Mouse (Mus musculus) liver, embryonic 16.5 days (tissue): ENCODE measurements around the gene Ehmt2. TPM values are rescaled to one million over a fixed set of nuclear protein-coding genes. Genes with fewer than 3 reads are reported as not detected.
"Not testable (repeated sequence)": the region's sequence is repeated elsewhere in the genome, so short reads cannot be mapped to it uniquely, and the experiment has no call there.

ENCODE experiments used
- ATAC-seq: fragments of 200-750 bp; cut with Nextera tagmentation; 2 replicates; pipeline ENCODE4 v1.8.0; 2017; ENCODE audit warnings: low read depth, mild to moderate bottlenecking, moderate number of reproducible peaks, moderate library complexity
- H3K27ac ChIP-seq: fragments of 300-500 bp; sonication (generic); 2 replicates; pipeline ENCODE4 v1.5.1; 2014; ENCODE audit warnings: mild to moderate bottlenecking, low read length
- H3K27me3 ChIP-seq: fragments of 300-500 bp; sonication (generic); 2 replicates; pipeline ENCODE4 v1.6.1; 2014; ENCODE audit warnings: low read depth, low read length, mixed read lengths; ENCODE audit not compliant: control insufficient read depth, insufficient read depth
- H3K36me3 ChIP-seq: fragments of 300-500 bp; sonication (generic); 2 replicates; pipeline ENCODE4 v1.6.1; 2014; ENCODE audit warnings: mild to moderate bottlenecking; ENCODE audit not compliant: control insufficient read depth, insufficient read depth
- H3K4me1 ChIP-seq: fragments of 300-500 bp; sonication (generic); 2 replicates; pipeline ENCODE4 v1.6.1; 2014; ENCODE audit warnings: low read depth, low read length, mixed read lengths; ENCODE audit not compliant: control insufficient read depth
- H3K4me2 ChIP-seq: fragments of 300-500 bp; sonication (generic); 2 replicates; pipeline ENCODE4 v1.6.1; 2014; ENCODE audit warnings: low read depth, low read length, mixed read lengths
- H3K4me3 ChIP-seq: fragments of 300-500 bp; sonication (generic); 2 replicates; pipeline ENCODE4 v1.5.1; 2014; ENCODE audit warnings: low read depth, mild to moderate bottlenecking, low read length
- H3K9ac ChIP-seq: fragments of 300-500 bp; sonication (generic); 2 replicates; pipeline ENCODE4 v1.6.1; 2014; ENCODE audit warnings: low read depth, low read length
- H3K9me3 ChIP-seq: fragments of 300-500 bp; sonication (generic); replicated peaks from 2 replicates; pipeline ENCODE4 v1.6.1; 2016; ENCODE audit warnings: low read length; ENCODE audit not compliant: control insufficient read depth
- WGBS: fragments of 180-500 bp; shearing (Covaris S2); extraction: QIAGEN DNeasy Blood & Tissue Kit; methylation state at CpG from one replicate; pipeline ENCODE4 v1.1.7; 2014; ENCODE audit not compliant: insufficient replicate concordance; 5-methylcytosine and 5-hydroxymethylcytosine counted together
- microRNA-seq: library from miRNA; unstranded; fragments of <30 nt; microRNA quantifications from one replicate; pipeline ENCODE4, GENCODE M21; 2016
- polyA plus RNA-seq: library from polyadenylated mRNA; unstranded; fragments of >200 nt; fragmentation: Nextera tagmentation; extraction: Ambion mirVana; gene quantifications from 2 replicates; pipeline ENCODE4 v1.2.1, GENCODE M21; 2015

Gene Ehmt2
- polyA plus RNA-seq, 1 experiment from 2014 or later: 15.2 TPM

DNA sequence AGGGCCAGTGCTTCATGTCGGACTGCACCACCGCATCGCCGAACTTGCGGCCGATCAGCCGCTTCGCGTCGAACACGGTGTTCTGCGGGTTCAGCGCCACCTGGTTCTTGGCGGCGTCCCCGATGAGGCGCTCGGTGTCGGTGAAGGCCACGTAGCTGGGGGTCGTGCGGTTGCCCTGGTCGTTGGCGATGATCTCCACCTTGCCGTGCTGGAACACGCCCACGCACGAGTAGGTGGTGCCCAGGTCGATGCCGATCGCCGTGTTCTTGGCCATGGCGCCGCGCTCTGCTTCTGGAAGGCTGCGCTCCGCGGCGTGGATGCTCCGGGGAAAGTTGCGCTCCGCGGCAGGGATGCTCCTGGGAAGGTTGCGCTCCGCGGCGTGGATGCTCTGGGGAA is 60.5 kb downstream of the Ehmt2 start:
- H3K9ac ChIP-seq, ATAC-seq, H3K36me3 ChIP-seq, H3K27ac ChIP-seq, H3K9me3 ChIP-seq: not testable (repeated sequence)
- WGBS: 0% methylated on average over 13 of the region's 47 CpGs
- Histone ChIP-seq H3K27me3 (peaks cover 18% of the 10 kb centered on the region), H3K4me3 (peak overlapping the region; percentile 64), H3K4me2 (peak overlapping the region; percentile 89), H3K4me1 (peaks cover 12% of the 10 kb centered on the region)

GRCm38 (mm10) chr17:34959130-34959778 is 61.0 kb downstream of the Ehmt2 start, which contains the start of gene Hspa1b:
Gene Hspa1b, minus strand, starts transcription at chr17:34959238.
- Histone ChIP-seq H3K4me1 (peaks cover 12% of the 10 kb centered on the region), H3K27ac (peak within 1 kb of the TSS; percentile 83), H3K27me3 (peaks cover 18% of the 10 kb centered on the region), H3K9ac (peak within 1 kb of the TSS; percentile 67), H3K4me3 (peak within 1 kb of the TSS; percentile 64), H3K4me2 (peak within 1 kb of the TSS; percentile 89)
- ATAC-seq: peak; percentile 90
- not testable (repeated sequence) for H3K36me3 ChIP-seq, H3K9me3 ChIP-seq
- WGBS: 0% methylated on average over 29 of the region's 32 CpGs

DNA sequence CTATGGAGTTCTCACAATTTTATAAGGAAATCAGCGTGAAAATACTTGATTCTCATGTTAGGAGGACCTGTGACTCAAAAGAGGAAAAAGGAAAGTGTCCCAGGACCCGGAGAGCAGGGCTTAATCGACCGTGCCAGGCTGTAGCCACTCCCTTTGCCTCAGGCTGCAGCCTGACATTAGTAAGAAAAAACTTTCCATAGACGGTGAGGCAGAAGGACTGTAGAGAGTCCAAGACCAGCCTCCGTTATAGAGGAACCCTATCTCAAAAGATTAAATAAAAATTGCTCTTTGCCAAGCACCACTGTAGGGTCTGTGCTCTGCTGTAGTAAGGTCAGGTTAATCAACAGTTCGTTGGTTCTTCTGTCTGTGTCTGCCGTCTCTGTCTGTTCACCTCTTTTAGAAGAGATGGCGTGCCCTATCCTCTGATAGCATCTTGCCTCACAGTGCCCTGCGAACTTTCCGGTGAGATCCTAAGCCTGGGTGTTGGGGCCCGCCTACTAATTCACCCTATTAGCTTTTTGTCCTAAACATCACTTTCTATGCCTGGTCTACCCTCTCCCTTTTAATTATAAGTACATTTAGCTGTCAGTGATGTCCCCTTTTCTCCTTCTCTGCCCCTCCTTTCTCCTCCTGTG is 61.7 kb downstream of the Ehmt2 start:
- Histone ChIP-seq H3K27ac (peak overlapping the region; percentile 83), H3K9me3 (no peaks in the 10 kb centered on the region), H3K4me1 (peaks cover 12% of the 10 kb centered on the region), H3K36me3 (no peaks in the 10 kb centered on the region), H3K27me3 (peaks cover 18% of the 10 kb centered on the region), H3K4me3 (peak overlapping the region; percentile 64), H3K9ac (peak overlapping the region; percentile 67), H3K4me2 (peak overlapping the region; percentile 89)
- WGBS: 3% methylated on average over 12 of the region's 12 CpGs
- ATAC-seq: no peak

GRCm38 (mm10) chr17:34960702-34961493 is 62.6 kb downstream of the Ehmt2 start:
- Histone ChIP-seq H3K9ac (no peak overlapping the region), H3K27ac (no peak overlapping the region), H3K4me1 (peaks cover 12% of the 10 kb centered on the region), H3K4me2 (no peak overlapping the region), H3K4me3 (no peak overlapping the region), H3K9me3 (no peaks in the 10 kb centered on the region), H3K36me3 (no peaks in the 10 kb centered on the region), H3K27me3 (peaks cover 18% of the 10 kb centered on the region)
- no peak for ATAC-seq

- Histone ChIP-seq H3K4me3 (no peak overlapping the region), H3K4me2 (no peak overlapping the region), H3K9ac (no peak overlapping the region), H3K27me3 (peaks cover 15% of the 10 kb centered on the region), H3K9me3 (no peaks in the 10 kb centered on the region), H3K4me1 (peaks cover 12% of the 10 kb centered on the region), H3K36me3 (no peaks in the 10 kb centered on the region), H3K27ac (no peak overlapping the region)
- ATAC-seq: no peak
- WGBS: 18% methylated on average over 3 of the region's 3 CpGs
Observed at GRCm38 (mm10) chr17:34962125-34962524, 63.9 kb downstream of the Ehmt2 start.

- peaks cover 16% of the 10 kb centered on the region for H3K27me3 ChIP-seq
- H3K9me3 ChIP-seq: no peaks in the 10 kb centered on the region
Observed at GRCm38 (mm10) chr17:34962841-34963240, 64.6 kb downstream of the Ehmt2 start.

More at GRCm38 (mm10) chr17:34962841-34963240, 64.6 kb downstream of the Ehmt2 start:
- Histone ChIP-seq H3K4me2 (no peak overlapping the region), H3K27ac (no peak overlapping the region), H3K36me3 (no peaks in the 10 kb centered on the region), H3K9ac (no peak overlapping the region), H3K4me1 (peaks cover 12% of the 10 kb centered on the region), H3K4me3 (no peak overlapping the region)
- 21% methylated on average over 1 of the region's 1 CpGs for WGBS
- ATAC-seq: no peak

Small RNAs within 50 kb of the gene (microRNA-seq; reads per million reads assigned to microRNA genes)
- 2.0 reads per million for gene Mir6972

Other genes starting within 250 kb of the Ehmt2 start
- 0.20 and 0.27 TPM in 2 replicates for gene Tnxb, start 227.9 kb upstream of the Ehmt2 start, polyA plus RNA-seq
- 19.6 and 26.6 TPM in 2 replicates for gene C4b, start 154.6 kb upstream of the Ehmt2 start, polyA plus RNA-seq
- gene Cyp21a1, start 93.9 kb upstream of the Ehmt2 start, polyA plus RNA-seq: 0.70 and 4.9 TPM in 2 replicates
- 10.7 and 11.7 TPM in 2 replicates for gene Stk19, start 61.5 kb upstream of the Ehmt2 start, polyA plus RNA-seq
- gene Dxo, start 61.5 kb upstream of the Ehmt2 start, polyA plus RNA-seq: 25.6 and 27.6 TPM in 2 replicates
- gene Skiv2l, start 48.3 kb upstream of the Ehmt2 start, polyA plus RNA-seq: 24.8 and 27.3 TPM in 2 replicates
- 41.4 and 42.3 TPM in 2 replicates for gene Nelfe, start 48.1 kb upstream of the Ehmt2 start, polyA plus RNA-seq
- gene Cfb, start 36.0 kb upstream of the Ehmt2 start, polyA plus RNA-seq: 384 and 472 TPM in 2 replicates
- 0.26 and 0.37 TPM in 2 replicates for gene Zbtb12, start 19.0 kb upstream of the Ehmt2 start, polyA plus RNA-seq
- not detected in 2 replicates for gene Gm20547, start 16.4 kb upstream of the Ehmt2 start, polyA plus RNA-seq
- 30.6 and 33.9 TPM in 2 replicates for gene C2, start 204 bp upstream of the Ehmt2 start, polyA plus RNA-seq
- 2.6 and 3.6 TPM in 2 replicates for gene Slc44a4, start 16.0 kb downstream of the Ehmt2 start, polyA plus RNA-seq
- gene Neu1, start 32.8 kb downstream of the Ehmt2 start, polyA plus RNA-seq: 17.8 and 20.6 TPM in 2 replicates
- gene Hspa1b, start 60.8 kb downstream of the Ehmt2 start, polyA plus RNA-seq: 0.05 TPM in 1 of 2 replicates, not detected in the other
- not detected in 2 replicates for gene Gm20481, start 71.4 kb downstream of the Ehmt2 start, polyA plus RNA-seq
- gene Hspa1a, start 73.7 kb downstream of the Ehmt2 start, polyA plus RNA-seq: 0.87 and 1.5 TPM in 2 replicates
- 0.21 and 0.27 TPM in 2 replicates for gene Hspa1l, start 74.2 kb downstream of the Ehmt2 start, polyA plus RNA-seq
- 97.6 and 103 TPM in 2 replicates for gene Lsm2, start 83.4 kb downstream of the Ehmt2 start, polyA plus RNA-seq
- 82.2 and 90.1 TPM in 2 replicates for gene Vars, start 102.5 kb downstream of the Ehmt2 start, polyA plus RNA-seq
- gene Vwa7, start 118.1 kb downstream of the Ehmt2 start, polyA plus RNA-seq: 0.09 and 0.13 TPM in 2 replicates
- gene Sapcd1, start 129.5 kb downstream of the Ehmt2 start, polyA plus RNA-seq: 2.2 and 2.6 TPM in 2 replicates
- 4.2 and 4.6 TPM in 2 replicates for gene Msh5, start 148.3 kb downstream of the Ehmt2 start, polyA plus RNA-seq
- gene Clic1, start 151.5 kb downstream of the Ehmt2 start, polyA plus RNA-seq: 112 and 121 TPM in 2 replicates
- gene Ddah2, start 160.6 kb downstream of the Ehmt2 start, polyA plus RNA-seq: 16.3 and 18.1 TPM in 2 replicates
- 0.24 and 0.37 TPM in 2 replicates for gene Ly6g6c, start 166.9 kb downstream of the Ehmt2 start, polyA plus RNA-seq
- 3.4 and 4.5 TPM in 2 replicates for gene Mpig6b, start 167.7 kb downstream of the Ehmt2 start, polyA plus RNA-seq
- gene Ly6g6e, start 178.4 kb downstream of the Ehmt2 start, polyA plus RNA-seq: 0.17 TPM in 1 of 2 replicates, not detected in the other
- gene Ly6g6d, start 179.6 kb downstream of the Ehmt2 start, polyA plus RNA-seq: 0.55 and 0.77 TPM in 2 replicates
- 4.0 and 5.7 TPM in 2 replicates for gene Ly6g6f, start 187.1 kb downstream of the Ehmt2 start, polyA plus RNA-seq
- 47.4 and 52.1 TPM in 2 replicates for gene Abhd16a, start 190.8 kb downstream of the Ehmt2 start, polyA plus RNA-seq
- gene Ly6g5c, start 209.8 kb downstream of the Ehmt2 start, polyA plus RNA-seq: not detected in 2 replicates
- 0.33 and 0.35 TPM in 2 replicates for gene Ly6g5b, start 217.0 kb downstream of the Ehmt2 start, polyA plus RNA-seq
- 12.4 and 12.9 TPM in 2 replicates for gene Gpank1, start 223.0 kb downstream of the Ehmt2 start, polyA plus RNA-seq
- gene Csnk2b, start 223.6 kb downstream of the Ehmt2 start, polyA plus RNA-seq: 115 and 123 TPM in 2 replicates
- 2.7 TPM in 2 replicates for gene D17H6S53E, start 227.9 kb downstream of the Ehmt2 start, polyA plus RNA-seq
- gene Apom, start 233.6 kb downstream of the Ehmt2 start, polyA plus RNA-seq: 959 and 972 TPM in 2 replicates
- gene Bag6, start 236.7 kb downstream of the Ehmt2 start, polyA plus RNA-seq: 19.7 and 21.4 TPM in 2 replicates